Mouse (Mus musculus): Measurements from ENCODE around the gene Sec14l4. TPM values are rescaled to one million over a fixed set of nuclear protein-coding genes. Genes with fewer than 3 reads are reported as not detected.
A peak's percentile ranks its signal among the peaks of the same experiment; 100 is the strongest.

Sec14l4 gene
- total RNA-seq, 2 experiments from 2014 or later: 10.6 to 17.1 TPM

DNA sequence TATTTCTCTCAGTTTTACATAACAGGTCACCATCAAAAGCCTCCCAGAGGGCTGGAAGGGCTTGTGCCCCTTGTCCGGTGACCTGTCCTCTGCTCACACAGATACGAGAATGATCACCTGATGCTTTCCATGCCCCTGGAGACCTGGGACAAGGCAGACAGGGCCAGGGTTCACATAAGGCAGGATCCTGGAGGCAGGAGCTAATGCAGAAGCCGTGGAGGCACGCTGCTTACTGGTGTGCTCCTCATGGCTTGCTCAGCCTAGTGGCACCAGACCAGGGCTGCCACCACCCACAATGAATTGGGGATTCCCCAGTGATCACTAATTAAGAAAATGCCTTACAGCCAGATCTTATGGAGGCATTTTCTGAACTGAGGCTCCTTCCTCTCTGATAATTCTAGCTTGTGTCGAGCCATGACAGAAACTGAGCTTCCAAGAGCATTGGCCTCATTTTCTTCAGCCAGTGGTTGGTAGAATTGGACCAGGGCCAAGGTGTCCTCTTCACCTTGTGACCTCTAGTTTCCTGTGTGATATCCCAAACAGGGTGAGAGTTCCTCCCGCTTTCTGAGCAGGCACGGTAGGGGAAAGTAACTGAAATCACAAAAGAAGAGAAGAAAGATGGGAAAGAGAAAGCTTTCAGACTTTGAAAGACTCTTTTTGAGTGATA is 47.1 kb downstream of the Sec14l4 start:
- DNase-seq: no peak

DNA sequence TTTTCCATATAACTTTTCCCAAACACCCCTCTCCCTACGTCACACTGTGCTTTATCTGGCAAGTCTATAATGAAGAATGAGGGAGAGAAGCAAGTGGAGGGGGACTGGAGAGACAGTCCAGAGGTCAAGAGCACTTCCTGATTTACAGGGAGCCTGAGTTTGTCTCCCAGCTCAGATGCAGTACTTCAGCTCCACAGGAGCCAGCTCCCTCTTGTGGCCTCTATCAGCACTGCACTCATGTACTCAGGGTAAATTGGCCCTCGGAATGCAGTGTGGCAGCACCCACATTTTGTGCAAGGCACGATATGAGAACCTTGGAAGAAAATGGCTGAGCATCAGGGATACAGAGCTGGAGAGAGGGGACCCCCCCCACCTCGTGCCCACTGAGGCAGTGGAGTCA is 49.0 kb downstream of the Sec14l4 start:
- peak; percentile 77 for DNase-seq

DNA sequence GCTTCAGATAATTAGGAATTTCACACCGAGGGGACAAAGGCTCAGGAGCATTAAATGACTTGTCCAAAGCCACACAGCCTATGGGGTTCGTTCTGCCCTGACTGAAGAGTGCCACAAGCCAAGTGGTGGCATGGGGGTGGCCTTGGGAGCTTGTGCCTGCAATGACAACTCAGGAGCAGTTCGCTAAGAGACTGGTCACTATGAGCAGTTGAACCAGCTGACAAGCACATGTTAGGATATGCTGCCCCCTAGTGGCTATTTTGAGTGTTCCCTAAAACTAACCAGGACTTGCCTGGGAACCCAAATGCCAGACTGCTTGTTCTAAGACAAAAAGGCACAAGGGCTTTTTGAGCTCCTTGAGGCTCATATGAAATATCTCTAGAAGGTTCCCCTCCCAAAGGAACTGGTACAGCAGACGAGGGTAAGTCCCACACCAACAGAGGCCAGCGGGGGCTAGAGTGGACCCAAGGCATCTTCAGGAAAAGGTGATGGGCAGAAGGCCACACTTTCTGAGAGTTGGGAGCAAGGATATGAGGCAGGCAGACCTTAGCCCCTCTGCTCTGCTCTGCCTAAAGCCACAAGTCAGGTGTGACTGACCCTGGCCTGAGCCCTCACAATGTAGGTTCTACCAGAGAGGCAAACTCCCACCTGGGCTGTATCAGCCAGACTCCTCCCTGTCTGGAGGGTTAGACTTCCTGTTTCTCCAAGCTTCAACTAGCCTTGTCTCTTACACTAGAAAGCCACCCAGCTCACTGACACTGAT is 52.2 kb downstream of the Sec14l4 start:
- DNase-seq: peak; percentile 69

DNA sequence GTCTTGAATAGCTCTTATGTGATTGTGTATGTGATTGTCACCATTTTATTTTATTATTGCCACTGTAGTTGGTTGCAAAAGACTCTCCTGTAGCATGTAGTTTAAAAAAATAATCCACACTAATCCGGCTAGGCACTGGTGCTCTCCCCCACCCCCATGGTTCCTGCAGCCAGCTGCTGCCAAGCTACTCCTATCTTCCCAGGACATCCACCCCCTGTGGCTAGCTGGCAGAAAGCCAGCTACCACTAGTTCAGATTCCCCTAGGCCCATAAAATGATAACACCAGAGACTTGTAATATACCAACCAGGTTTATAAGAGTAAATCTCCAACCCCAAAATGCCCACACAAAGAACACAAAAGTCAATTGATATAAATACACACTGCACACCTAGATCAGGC is 55.0 kb downstream of the Sec14l4 start:
- DNase-seq: no peak

DNA sequence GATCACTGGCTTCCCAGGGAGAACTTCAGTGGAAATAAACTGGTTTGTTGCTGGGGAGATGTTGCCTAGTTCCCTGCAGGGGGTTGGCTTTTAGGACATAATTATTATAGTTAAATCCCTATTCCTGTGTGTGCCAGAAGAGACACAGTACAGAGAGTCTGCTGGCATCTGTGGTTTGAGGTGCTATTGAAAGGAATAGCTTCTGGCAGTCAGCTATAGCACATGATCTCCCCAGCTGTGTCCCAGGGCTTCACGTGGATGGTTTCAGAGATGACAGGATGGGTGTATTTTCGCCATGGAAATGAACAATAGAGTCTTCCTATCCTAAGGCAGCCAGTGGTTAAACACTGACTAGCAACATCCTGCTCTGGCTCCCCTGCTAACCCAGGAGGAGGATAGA is 56.0 kb downstream of the Sec14l4 start:
- DNase-seq: no peak

DNA sequence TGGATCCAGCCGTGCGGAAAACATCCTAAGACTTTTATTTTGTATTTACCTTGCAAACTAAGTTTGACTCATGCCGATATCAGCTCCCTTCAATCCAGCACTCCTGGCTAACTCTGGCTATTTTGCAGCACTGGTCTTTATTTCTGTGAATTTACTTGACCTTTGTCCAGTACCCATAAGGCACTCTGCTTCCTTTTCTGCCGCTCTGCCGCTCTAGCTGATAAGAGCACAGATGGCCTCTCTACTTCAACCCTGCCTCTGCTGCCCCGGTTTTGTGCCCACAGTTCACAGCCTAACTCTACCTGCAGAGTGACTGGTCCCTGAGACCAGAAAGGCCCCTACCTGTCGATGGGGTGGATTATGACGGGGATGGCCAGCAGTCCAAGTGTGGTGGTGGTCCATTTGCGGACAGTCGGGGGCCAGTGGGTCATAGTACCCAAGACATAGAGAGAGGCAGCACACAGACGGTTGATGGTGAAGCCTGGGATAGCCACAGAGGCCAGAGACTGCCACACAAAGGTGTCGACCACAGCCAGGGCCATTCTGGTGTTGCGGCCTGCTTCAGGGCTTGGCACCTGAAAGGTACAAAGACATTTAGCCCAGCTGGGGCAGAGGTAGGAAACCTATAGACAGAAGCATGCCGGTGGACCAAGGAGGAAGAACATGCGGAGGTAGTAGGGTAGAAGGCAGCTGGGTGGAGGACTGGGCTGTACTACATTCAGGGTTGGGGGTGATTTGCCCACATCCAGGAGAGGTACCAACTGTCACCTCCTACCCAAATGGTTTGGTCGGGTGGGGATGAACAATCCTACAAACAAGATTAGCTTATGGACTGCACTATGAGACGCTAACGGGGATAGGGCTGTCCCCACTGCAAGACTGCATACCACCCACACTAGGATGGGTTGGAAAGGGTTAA is 62.5 kb downstream of the Sec14l4 start:
- DNase-seq: no peak

DNA sequence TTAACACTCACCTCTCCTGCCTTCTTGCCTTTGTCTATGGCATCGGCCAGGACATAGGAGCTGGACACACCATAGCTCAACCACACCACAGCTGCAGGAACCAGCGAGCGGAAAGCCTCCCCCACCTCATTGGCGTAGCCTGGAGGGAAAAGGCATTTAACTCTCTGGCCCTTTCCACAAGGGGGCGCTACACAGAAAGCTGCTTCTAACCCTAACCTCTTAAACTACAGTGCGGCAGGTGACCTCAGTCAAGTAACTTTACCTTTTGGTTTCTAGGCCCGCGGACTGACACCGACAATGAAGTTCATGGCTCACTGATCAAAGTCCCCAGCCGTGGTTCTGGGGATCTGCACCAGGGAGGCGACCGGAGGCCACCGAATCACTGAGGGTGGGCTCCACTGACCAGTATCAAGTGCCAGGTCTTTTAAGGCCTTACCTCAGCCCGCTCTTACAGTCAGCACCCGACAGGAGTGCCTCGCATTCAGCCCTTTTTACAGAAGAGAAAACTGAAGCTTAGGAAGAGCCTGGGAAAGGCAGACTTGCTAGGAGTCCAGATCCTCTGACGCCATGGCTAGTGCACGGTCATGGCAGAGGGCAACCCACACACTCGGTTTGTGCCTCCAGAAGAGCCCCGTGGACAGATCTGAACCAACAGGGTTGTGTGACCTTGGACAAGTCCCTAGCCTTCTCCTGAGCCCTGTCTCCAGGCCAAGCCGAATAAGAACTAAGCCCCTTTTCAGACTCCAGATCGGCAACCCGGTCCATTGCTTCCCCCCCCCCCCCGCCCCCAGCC is 63.3 kb downstream of the Sec14l4 start:
- peak; percentile 84 for DNase-seq

DNA sequence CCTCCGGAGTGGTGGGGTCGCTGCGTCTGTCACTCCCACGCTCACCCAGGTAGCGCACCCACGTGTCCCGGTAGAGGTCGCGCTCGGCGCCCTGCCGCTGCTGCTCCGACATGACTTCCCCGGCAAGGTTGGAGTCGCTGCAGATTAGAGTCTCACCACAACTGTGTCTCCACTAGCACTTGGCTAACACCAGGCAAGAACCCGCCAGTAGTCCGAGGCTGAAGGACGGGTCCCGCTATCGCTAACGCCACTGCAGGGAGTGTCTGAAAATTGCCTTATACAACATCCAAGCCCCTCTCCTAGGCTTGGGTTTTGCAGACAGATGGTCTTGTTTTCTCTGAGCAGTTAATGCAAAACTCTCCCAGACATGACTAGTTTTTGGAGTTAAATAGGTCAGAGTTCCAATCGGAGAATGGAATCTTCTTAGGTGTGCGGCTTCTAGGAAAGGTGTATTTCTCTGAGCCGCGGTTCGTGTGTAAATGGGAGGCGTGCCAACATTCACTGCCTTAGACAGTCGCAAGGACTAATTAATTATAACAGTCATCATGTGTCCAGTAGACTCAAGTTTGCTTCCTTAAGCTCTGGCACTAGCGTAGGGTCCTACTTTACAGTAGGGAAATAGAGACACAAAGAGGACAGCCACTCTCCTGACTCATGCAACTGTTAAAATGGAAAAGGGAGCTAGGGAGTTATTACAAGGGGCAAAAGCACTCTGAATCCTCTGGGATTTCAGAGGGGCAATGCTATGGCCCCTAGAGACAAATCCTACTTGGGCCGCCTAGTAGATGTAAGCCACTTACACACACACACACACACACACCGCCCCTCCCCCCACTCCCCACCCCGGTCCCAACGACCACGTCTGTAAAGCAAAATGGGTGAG is 64.2 kb downstream of the Sec14l4 start, which contains the start of gene Mtfp1:
TSS of gene Mtfp1 (minus strand) at position 275 of the 883 bp plus-strand sequence.
- DNase-seq: peak; percentile 79

DNA sequence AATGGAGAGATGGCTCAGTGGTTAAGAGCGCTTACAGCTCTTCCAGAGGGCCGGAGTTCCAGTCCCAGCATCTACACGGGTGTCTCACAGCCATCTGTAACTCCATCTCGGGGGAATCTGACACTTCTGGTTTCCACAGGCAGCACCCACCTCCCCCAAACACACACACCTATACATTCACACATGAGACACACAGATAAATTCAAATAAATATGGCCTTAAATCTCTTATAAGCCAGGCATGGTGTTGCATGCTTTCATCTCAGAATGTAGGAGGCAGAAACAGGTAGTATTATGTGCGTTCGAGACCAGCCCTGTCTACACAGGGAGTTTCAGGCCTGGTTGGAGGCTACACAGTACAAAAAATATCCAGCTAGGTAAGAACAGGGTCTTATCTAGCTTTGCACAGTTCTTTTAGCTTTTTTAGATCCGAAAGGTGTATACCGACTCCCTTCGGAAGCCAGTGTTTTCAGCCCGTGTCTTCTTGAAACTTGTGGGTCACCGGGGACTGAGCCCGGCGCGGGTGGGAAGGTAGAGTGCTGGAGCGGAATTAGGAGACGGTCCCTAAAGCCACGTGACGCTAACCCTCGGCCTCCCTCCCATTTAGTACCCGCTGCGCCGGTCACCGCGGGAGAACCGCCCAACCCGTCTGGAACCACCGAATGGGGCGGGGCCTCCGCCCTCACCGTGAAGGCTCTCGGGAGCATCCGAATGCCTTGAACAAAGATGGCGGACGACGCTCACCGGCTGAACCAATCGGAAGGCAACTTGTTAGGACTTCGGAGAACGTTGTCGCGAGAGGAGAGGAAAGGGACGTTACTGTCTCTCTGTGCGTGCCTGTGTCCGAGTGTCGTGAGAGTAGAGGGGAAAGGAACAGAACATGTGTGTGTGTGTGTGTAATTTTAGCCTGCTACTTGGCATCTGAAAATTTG is 65.1 kb downstream of the Sec14l4 start:
- peak; percentile 98 for DNase-seq

DNA sequence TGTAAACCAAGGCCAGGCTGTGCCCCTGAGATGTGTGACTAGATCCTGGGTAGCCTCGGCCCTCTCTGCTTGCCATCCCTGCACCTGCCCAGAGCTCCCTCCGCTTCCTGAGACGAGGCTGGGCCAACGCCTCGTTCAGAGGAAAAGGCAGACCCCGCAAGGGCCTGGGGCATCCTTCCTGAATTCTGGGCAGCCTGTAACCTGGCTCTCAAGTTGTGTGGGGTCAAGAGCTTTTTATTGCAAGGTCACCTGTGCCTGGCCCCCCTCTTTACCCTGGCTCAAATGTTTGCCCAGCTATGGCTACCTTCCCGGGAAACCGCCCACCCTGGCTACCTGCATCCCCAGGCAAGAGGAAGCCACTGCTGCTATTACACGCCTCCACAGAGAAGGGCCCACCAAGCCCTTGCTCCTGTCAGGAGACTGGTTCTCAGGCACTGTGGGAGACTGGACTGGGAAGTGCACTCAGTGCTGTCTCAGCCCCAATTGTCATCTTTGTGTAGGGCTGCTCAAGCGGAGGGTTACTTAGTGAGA is 65.9 kb downstream of the Sec14l4 start:
- no peak for DNase-seq

Other genes with a start within 250 kb of the Sec14l4 start
- 1 to 10 TPM; 1.9 to 2.4 TPM for gene Osbp2, start 167.6 kb upstream of the Sec14l4 start, total RNA-seq (2021)
- gene 4921536K21Rik, start 136.4 kb upstream of the Sec14l4 start, total RNA-seq (2021): under 1 TPM; 0.55 to 0.63 TPM
- 1 to 10 TPM; 4.6 to 5.2 TPM for gene Dusp18, start 136.2 kb upstream of the Sec14l4 start, total RNA-seq (2021)
- 1 to 10 TPM; 3.7 to 4.6 TPM for gene Slc35e4, start 116.8 kb upstream of the Sec14l4 start, total RNA-seq (2021)
- gene Tcn2, start 99.3 kb upstream of the Sec14l4 start, total RNA-seq (2021): 100 to 1,000 TPM in 1 of 2 experiments, 10 to 100 TPM in 1; 91.7 to 108 TPM
- 10 to 100 TPM; 54.7 to 63.4 TPM for gene Pes1, start 67.5 kb upstream of the Sec14l4 start, total RNA-seq (2021)
- gene 4930556J24Rik, start 54.7 kb upstream of the Sec14l4 start, total RNA-seq (2021): not detected
- 1 to 10 TPM in 1 of 2 experiments, under 1 TPM in 1; 1.00 to 1.9 TPM for gene Gal3st1, start 47.8 kb upstream of the Sec14l4 start, total RNA-seq (2021)
- gene Sec14l3, start 33.4 kb downstream of the Sec14l4 start, total RNA-seq (2021): under 1 TPM; 0.27 to 0.36 TPM
- 10 to 100 TPM; 24.4 to 34.6 TPM for gene Mtfp1, start 64.0 kb downstream of the Sec14l4 start, total RNA-seq (2021)
- gene Sec14l2, start 92.0 kb downstream of the Sec14l4 start, total RNA-seq (2021): 10 to 100 TPM; 16.4 to 33.8 TPM
- 10 to 100 TPM; 16.7 to 21.2 TPM for gene Rnf215, start 103.7 kb downstream of the Sec14l4 start, total RNA-seq (2021)
- 1 to 10 TPM; 8.7 to 9.0 TPM for gene Ccdc157, start 128.8 kb downstream of the Sec14l4 start, total RNA-seq (2021)
- 10 to 100 TPM; 41.0 to 44.7 TPM for gene Sf3a1, start 128.9 kb downstream of the Sec14l4 start, total RNA-seq (2021)
- 10 to 100 TPM; 15.1 to 16.4 TPM for gene Tbc1d10a, start 155.3 kb downstream of the Sec14l4 start, total RNA-seq (2021)
- gene Castor1, start 186.8 kb downstream of the Sec14l4 start, total RNA-seq (2021): 1 to 10 TPM; 5.6 to 8.3 TPM
- gene Osm, start 205.0 kb downstream of the Sec14l4 start, total RNA-seq (2021): under 1 TPM in 1 of 2 experiments, not detected in 1; 0.18 TPM
- gene Lif, start 226.1 kb downstream of the Sec14l4 start, total RNA-seq (2021): under 1 TPM; 0.30 to 0.69 TPM

Data from adrenal gland, postnatal 10 days (tissue).